Mouse (Mus musculus): ENCODE results near the gene Olfr441.
"Not testable (repeated sequence)": the region's sequence is repeated elsewhere in the genome, so short reads cannot be mapped to it uniquely, and the experiment has no call there.

Gene Olfr441

DNA sequence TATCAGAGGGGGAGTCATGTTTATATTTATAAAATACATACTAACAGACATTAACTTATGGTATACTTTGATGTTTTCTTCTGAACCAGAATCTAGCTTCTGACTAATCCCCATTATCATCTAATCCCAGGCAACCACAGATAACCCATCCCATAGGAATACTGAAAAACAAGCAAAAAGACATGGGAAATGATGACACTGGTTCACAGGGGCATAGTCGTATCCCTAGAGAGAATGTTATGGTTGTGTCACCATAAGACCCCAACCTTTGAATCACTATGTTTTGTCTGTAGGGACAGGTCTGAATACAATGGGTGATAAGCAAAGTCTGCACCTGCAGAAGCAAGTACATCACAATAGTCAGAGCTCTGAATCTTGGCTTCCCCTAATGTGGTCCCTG is at the start of gene Olfr441:
TSS of gene Olfr441 (plus strand) at position 301 of the 400 bp plus-strand sequence.
- in situ Hi-C loops (cut with MboI; ENCODE audit: low pct_unique_long_range_greater_than_20kb in 1 of 2, low sequenced_read_pairs in 2 of 2, unreplicated experiment in 1 of 2), result not testable (repeated sequence)

- in situ Hi-C loops (cut with MboI; ENCODE audit: low pct_unique_long_range_greater_than_20kb in 1 of 2, low sequenced_read_pairs in 2 of 2, unreplicated experiment in 1 of 2), result no loop called here
These were observed 27.4 kb upstream of the Olfr441 start for GRCm38 (mm10) chr6:43078750-43079149.

DNA sequence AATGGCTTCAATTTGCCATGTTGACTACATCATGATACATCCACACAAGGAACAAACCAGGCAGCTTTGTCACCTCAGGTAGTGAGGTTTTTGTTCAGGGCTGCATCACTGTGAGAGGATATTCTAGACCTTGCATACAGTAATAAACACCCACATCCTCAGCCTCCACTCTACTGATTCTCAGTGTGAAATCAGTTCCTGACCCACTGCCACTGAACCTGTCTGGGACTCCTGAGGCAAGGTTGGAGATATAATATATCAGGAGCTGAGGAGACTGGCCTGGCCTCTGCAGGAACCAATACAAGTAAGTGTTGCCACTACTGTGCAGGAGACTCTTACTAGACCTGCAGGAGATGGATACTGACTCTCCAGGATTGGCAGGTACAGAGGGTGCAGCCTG is 24.8 kb upstream of the Olfr441 start:
- in situ Hi-C loops (cut with MboI; ENCODE audit: low pct_unique_long_range_greater_than_20kb in 1 of 2, low sequenced_read_pairs in 2 of 2, unreplicated experiment in 1 of 2), result not testable (repeated sequence)

- in situ Hi-C loops (cut with MboI; ENCODE audit: low pct_unique_long_range_greater_than_20kb in 1 of 2, low sequenced_read_pairs in 2 of 2, unreplicated experiment in 1 of 2), result not testable (repeated sequence)
These were observed 40.1 kb downstream of the Olfr441 start, which contains the start of gene Olfr237-ps1 for GRCm38 (mm10) chr6:43146267-43146666. Olfr237-ps1 (plus strand) TSS chr6:43146567.

GRCm38 (mm10) chr6:43159502-43159901 is 53.3 kb downstream of the Olfr441 start:
- in situ Hi-C loops (cut with MboI; ENCODE audit: low pct_unique_long_range_greater_than_20kb in 1 of 2, low sequenced_read_pairs in 2 of 2, unreplicated experiment in 1 of 2), result no loop called here

- in situ Hi-C loops (cut with MboI; ENCODE audit: low pct_unique_long_range_greater_than_20kb in 1 of 2, low sequenced_read_pairs in 2 of 2, unreplicated experiment in 1 of 2), result no loop called here
These were observed 56.8 kb downstream of the Olfr441 start, which contains the start of gene Olfr437 for GRCm38 (mm10) chr6:43162982-43163381. Olfr437 (plus strand) TSS chr6:43163282.

- in situ Hi-C loops (cut with MboI; ENCODE audit: low pct_unique_long_range_greater_than_20kb in 1 of 2, low sequenced_read_pairs in 2 of 2, unreplicated experiment in 1 of 2), result no loop called here
These were observed 61.1 kb downstream of the Olfr441 start for GRCm38 (mm10) chr6:43167246-43167645.
